ENCODE assay signal across 22 mouse cellular contexts in the genomic region with DNA sequence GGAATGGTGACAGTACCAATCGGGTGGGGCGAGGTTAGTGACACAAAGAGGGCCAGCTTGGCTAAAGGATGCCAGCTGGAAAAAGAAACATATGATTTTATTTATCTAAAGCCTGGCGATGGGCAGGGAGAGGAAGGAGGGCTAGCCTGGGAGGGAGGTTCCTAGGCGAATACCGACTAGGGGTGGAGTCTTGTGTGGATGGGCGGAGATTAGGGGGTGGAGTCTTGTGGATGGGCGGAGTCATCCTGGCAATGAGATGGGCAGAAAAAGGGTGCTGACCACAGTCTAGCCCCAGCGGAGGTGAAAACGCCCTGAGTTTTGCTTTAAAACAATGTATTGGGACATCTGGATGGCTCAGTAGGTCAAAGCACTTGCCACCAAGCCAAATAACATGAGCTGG. TPM values are rescaled to one million over a fixed set of nuclear protein-coding genes. Genes with fewer than 3 reads are reported as not detected.
DNase-seq lines count a peak whose midpoint lies in the region; ATAC-seq and TF ChIP-seq lines count a peak whose summit lies in the region.
"Had no signal": no experiment of that assay in that cellular context is flagged by ENCODE, and none has a peak within 500 bp of the region (broad histone marks: within the 10 kb centered on the region; RNA-seq: fewer than 3 reads in every experiment).

No protein-coding gene starts in this region.

- no peaks in the 10 kb centered on the region for H3K36me3 ChIP-seq in liver, embryonic 13.5 days
- H3K36me3 ChIP-seq in liver, embryonic 12.5 days: no peaks in the 10 kb centered on the region
- no peaks in the 10 kb centered on the region for H3K36me3 ChIP-seq in ES-E14 (ENCODE audit: control insufficient read depth, insufficient read depth, low read length, poor library complexity, severe bottlenecking)
- no peaks in the 10 kb centered on the region for H3K36me3 ChIP-seq in limb, embryonic 10.5 days
- H3K36me3 ChIP-seq: embryonic facial prominence, embryonic 10.5 days; embryonic facial prominence, embryonic 15.5 days; G1E; hindbrain, embryonic 10.5 days; hindbrain, embryonic 15.5 days; limb, embryonic 12.5 days had no signal

- in situ Hi-C loops in ES-E14 (cut with MboI; ENCODE audit: low sequenced_read_pairs in 2 of 2, unreplicated experiment in 2 of 2): no loop called here

- H3K27me3 ChIP-seq in liver, embryonic 13.5 days: no peaks in the 10 kb centered on the region
- no peaks in the 10 kb centered on the region; the same call in 1 of the 2 replicates for H3K27me3 ChIP-seq in liver, embryonic 12.5 days (replicated peaks)
- no peaks in the 10 kb centered on the region for H3K27me3 ChIP-seq in limb, embryonic 10.5 days (ENCODE audit: low read depth, poor library complexity, severe bottlenecking)
- H3K27me3 ChIP-seq: embryonic facial prominence, embryonic 15.5 days; hindbrain, embryonic 15.5 days; limb, embryonic 12.5 days had no signal

- H3K9me3 ChIP-seq in liver, embryonic 13.5 days (replicated peaks): no peaks in the 10 kb centered on the region
- H3K9me3 ChIP-seq in liver, embryonic 12.5 days (replicated peaks): no peaks in the 10 kb centered on the region
- H3K9me3 ChIP-seq in ES-E14 (ENCODE audit: control insufficient read depth, insufficient read depth, low read depth, low read length): no peaks in the 10 kb centered on the region
- H3K9me3 ChIP-seq in limb, embryonic 10.5 days (replicated peaks): no peaks in the 10 kb centered on the region
- H3K9me3 ChIP-seq: embryonic facial prominence, embryonic 10.5 days; embryonic facial prominence, embryonic 15.5 days; G1E; hindbrain, embryonic 10.5 days; hindbrain, embryonic 15.5 days; limb, embryonic 12.5 days had no signal

- H3K4me1 ChIP-seq in liver, embryonic 13.5 days (replicated peaks): no peaks in the 10 kb centered on the region
- no peaks in the 10 kb centered on the region for H3K4me1 ChIP-seq in liver, embryonic 12.5 days
- H3K4me1 ChIP-seq in ES-E14 (ENCODE audit: control insufficient read depth in 2 of 2, insufficient read depth in 2 of 2, low read length in 2 of 2, poor library complexity in 1 of 2): peaks cover 5 to 10% of the 10 kb centered on the region in 2 experiments; a peak in 3 of 4 replicates
- H3K4me1 ChIP-seq in limb, embryonic 10.5 days: peaks cover 28% of the 10 kb centered on the region

- no peak for ATAC-seq in liver, embryonic 13.5 days (ENCODE audit: low read depth)
- no peak for ATAC-seq in liver, embryonic 12.5 days
- 0 out of 2 replicates have a peak, but pooled peaks have one; percentile 48 for ATAC-seq in common myeloid progenitor, adult 5-6 weeks (replicated peaks; ENCODE audit: low read depth, poor library complexity, severe bottlenecking)
- ATAC-seq: forebrain, embryonic 14.5 days; midbrain, embryonic 16.5 days had no signal

- peak; percentile 18 for DNase-seq in liver, embryonic 13.5 days
- DNase-seq in ES-E14 (ENCODE audit: low read depth, low spot score): peak; percentile 55
- DNase-seq in limb, embryonic 10.5 days (ENCODE audit: low spot score): no peak
- no peak for DNase-seq in heart, adult 18-20 months
- DNase-seq in right cerebral cortex, postnatal 36 days (ENCODE audit: low spot score in 2 of 2): no peak
- DNase-seq: cerebellum, adult 11-12 months; layer of hippocampus, postnatal 36 days; right cerebral cortex, adult 18-20 months had no signal

- H3K27ac ChIP-seq in liver, embryonic 13.5 days: no peak overlapping the region
- no peak overlapping the region for H3K27ac ChIP-seq in liver, embryonic 12.5 days
- H3K27ac ChIP-seq in ES-E14 (ENCODE audit: insufficient read depth, low read depth, low read length, poor library complexity, severe bottlenecking): no peak overlapping the region
- no peak overlapping the region for H3K27ac ChIP-seq in limb, embryonic 10.5 days
- H3K27ac ChIP-seq: embryonic facial prominence, embryonic 10.5 days; embryonic facial prominence, embryonic 15.5 days; gastrocnemius, adult 2 months; hindbrain, embryonic 10.5 days; hindbrain, embryonic 15.5 days; limb, embryonic 12.5 days; liver, embryonic 14.5 days; stomach, postnatal 0 days had no signal

- H3K4me3 ChIP-seq in liver, embryonic 13.5 days (replicated peaks): no peak overlapping the region
- no peak overlapping the region for H3K4me3 ChIP-seq in liver, embryonic 12.5 days
- no peak overlapping the region for H3K4me3 ChIP-seq in ES-E14 (ENCODE audit: insufficient read depth in 1 of 2, low read depth in 1 of 2, low read length in 2 of 2, poor library complexity in 1 of 2, severe bottlenecking in 1 of 2)
- no peak overlapping the region for H3K4me3 ChIP-seq in limb, embryonic 10.5 days
- H3K4me3 ChIP-seq: embryonic facial prominence, embryonic 10.5 days; embryonic facial prominence, embryonic 15.5 days; gastrocnemius, adult 2 months; hindbrain, embryonic 10.5 days; hindbrain, embryonic 15.5 days; limb, embryonic 12.5 days had no signal

- H3K9ac ChIP-seq in liver, embryonic 13.5 days: no peak overlapping the region
- no peak overlapping the region for H3K9ac ChIP-seq in liver, embryonic 12.5 days
- no peak overlapping the region for H3K9ac ChIP-seq in ES-E14 (ENCODE audit: insufficient read depth, low read depth, low read length, poor library complexity, severe bottlenecking)
- H3K9ac ChIP-seq: embryonic facial prominence, embryonic 15.5 days; hindbrain, embryonic 15.5 days; limb, embryonic 12.5 days; liver, embryonic 14.5 days had no signal

- no peak overlapping the region for H3K4me2 ChIP-seq in liver, embryonic 13.5 days
- H3K4me2 ChIP-seq in liver, embryonic 12.5 days: no peak overlapping the region
- H3K4me2 ChIP-seq: embryonic facial prominence, embryonic 15.5 days; hindbrain, embryonic 15.5 days; limb, embryonic 12.5 days; midbrain, embryonic 11.5 days had no signal

- WGBS in liver, embryonic 13.5 days (ENCODE audit: insufficient replicate concordance): 57% methylated on average over 9 of the region's 9 CpGs
- WGBS in liver, embryonic 12.5 days (ENCODE audit: insufficient replicate concordance): 53% methylated on average over 9 of the region's 9 CpGs
- WGBS in limb, embryonic 10.5 days: 79% methylated on average over 9 of the region's 9 CpGs

TF ChIP-seq in ES-E14, 5 proteins besides CTCF, POLR2A, EP300 and RAD21:
- TF ChIP-seq MAFK (IDR thresholded peaks at IDR 0.05; ENCODE audit: insufficient read depth, low read depth, low read length): no peak
- TF ChIP-seq HCFC1 (IDR thresholded peaks at IDR 0.05; ENCODE audit: borderline replicate concordance, insufficient read depth, low read length): no peak

RNA-seq across cellular contexts. Expression of gene Ccdc167, which starts 45.1 kb away (rescaled TPM):
- polyA plus RNA-seq in liver, embryonic 13.5 days (2015; fragmentation: Nextera tagmentation; extraction: Ambion mirVana): 7.4 and 7.7 TPM in 2 replicates
- polyA plus RNA-seq in liver, embryonic 12.5 days (2016; fragmentation: Nextera tagmentation; extraction: Ambion mirVana): 9.8 and 10.8 TPM in 2 replicates
- total RNA-seq in ES-E14 (2012; rRNA removed): 13.4 and 19.2 TPM in 2 replicates
- 12.8 and 30.5 TPM in 2 replicates for total RNA-seq in common myeloid progenitor, adult 5-6 weeks (2017)
- 16.2 and 21.4 TPM in 2 replicates for polyA plus RNA-seq in limb, embryonic 10.5 days (2016; fragmentation: Nextera tagmentation; extraction: Ambion mirVana)
- total RNA-seq in heart, adult 18-20 months (2021): 10 to 100 TPM; 12.2 to 12.3 TPM

Comparison
In these comparisons a context has a peak if more than half of its experiments do, and no peak if none do; other contexts are left out.
1. DNase-seq: peak in liver, embryonic 13.5 days (single experiment) and ES-E14 (single experiment); none in limb, embryonic 10.5 days (single experiment), heart, adult 18-20 months (0 of 2) and right cerebral cortex, postnatal 36 days (0 of 2).